Mouse (Mus musculus) heart, embryonic 11.5 days (tissue): Measurements from ENCODE around the gene Cpxm2. TPM values are rescaled to one million over a fixed set of nuclear protein-coding genes. Genes with fewer than 3 reads are reported as not detected.

Source experiments
- ATAC-seq: fragments of 200-750 bp; cut with Nextera tagmentation; replicated peaks from 2 replicates; pipeline ENCODE4 v1.8.0; 2017; ENCODE audit warnings: moderate library complexity; ENCODE audit not compliant: insufficient number of reproducible peaks, low FRiP score, low TSS enrichment
- H3K27ac ChIP-seq: fragments of 300-500 bp; sonication (generic); 2 replicates; pipeline ENCODE4 v1.5.1; 2014; ENCODE audit warnings: mild to moderate bottlenecking, low read depth, low read length
- H3K27me3 ChIP-seq: fragments of 300-500 bp; sonication (generic); 2 replicates; pipeline ENCODE4 v1.6.1; 2014; ENCODE audit warnings: mild to moderate bottlenecking, low read length, mixed read lengths; ENCODE audit not compliant: control insufficient read depth, insufficient read depth
- H3K36me3 ChIP-seq: fragments of 300-500 bp; sonication (generic); 2 replicates; pipeline ENCODE4 v1.6.1; 2014; ENCODE audit warnings: mild to moderate bottlenecking, low read length, moderate library complexity, mixed read lengths; ENCODE audit not compliant: control insufficient read depth, insufficient read depth
- H3K4me1 ChIP-seq: fragments of 300-500 bp; sonication (generic); 2 replicates; pipeline ENCODE4 v1.6.1; 2014; ENCODE audit warnings: low read length; ENCODE audit not compliant: control insufficient read depth, insufficient read depth
- H3K4me2 ChIP-seq: fragments of 300-500 bp; sonication (generic); 2 replicates; pipeline ENCODE4 v1.6.1; 2014; ENCODE audit warnings: mild to moderate bottlenecking, moderate library complexity
- H3K4me3 ChIP-seq: fragments of 300-500 bp; sonication (generic); 2 replicates; pipeline ENCODE4 v1.5.1; 2014; ENCODE audit warnings: low read depth, low read length
- H3K9ac ChIP-seq: fragments of 300-500 bp; sonication (generic); 2 replicates; pipeline ENCODE4 v1.6.1; 2014; ENCODE audit warnings: mild to moderate bottlenecking, low read depth, low read length, moderate library complexity
- H3K9me3 ChIP-seq: fragments of 300-500 bp; sonication (generic); replicated peaks from 2 replicates; pipeline ENCODE4 v1.6.1; 2016; ENCODE audit warnings: low read length; ENCODE audit not compliant: control insufficient read depth
- WGBS: fragments of 180-500 bp; shearing (Covaris S2); extraction: QIAGEN DNeasy Blood & Tissue Kit; methylation state at CpG from one replicate; pipeline ENCODE4 v1.1.7; 2014; ENCODE audit not compliant: insufficient replicate concordance; 5-methylcytosine and 5-hydroxymethylcytosine counted together
- polyA plus RNA-seq: library from polyadenylated mRNA; unstranded; fragments of >200 nt; fragmentation: Nextera tagmentation; extraction: Ambion mirVana; gene quantifications from 2 replicates; pipeline ENCODE4 v1.2.1, GENCODE M21; 2014

Gene Cpxm2
- polyA plus RNA-seq = 0.10 TPM in 1 of 2 replicates, not detected in the other

DNA sequence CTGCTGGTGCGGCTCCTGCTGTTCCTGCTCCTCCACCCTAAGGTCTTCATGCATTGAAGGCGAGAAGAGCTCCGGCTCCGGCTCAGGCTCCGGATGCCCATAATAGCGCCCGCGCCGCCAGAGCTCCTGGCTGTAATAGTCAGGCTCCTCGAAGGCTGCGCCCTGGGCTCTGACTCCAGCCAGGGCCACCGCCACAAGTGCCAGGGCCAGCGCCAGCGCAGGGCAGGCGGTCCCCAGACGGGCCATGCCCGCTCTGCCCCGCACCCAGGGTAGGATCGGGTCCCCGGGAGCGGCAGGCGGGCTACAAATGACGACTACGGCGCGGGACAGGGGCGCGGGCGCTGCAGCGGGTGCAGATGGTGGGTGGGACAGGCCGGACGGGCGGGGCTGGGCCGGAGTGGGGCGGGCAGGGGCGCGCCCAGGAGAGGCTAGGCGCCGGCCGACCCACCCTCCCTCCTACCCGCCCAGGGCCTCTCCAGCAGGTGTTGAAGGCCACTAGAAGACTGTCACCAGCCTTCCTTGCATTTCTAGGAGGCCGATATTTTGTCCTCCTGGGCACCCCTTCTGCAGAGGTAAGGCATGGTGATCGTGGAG, at the start of gene Cpxm2:
TSS of gene Cpxm2 (minus strand) at position 372 of the 594 bp plus-strand sequence.
- H3K27me3 ChIP-seq = peaks cover 40% of the 10 kb centered on the region

DNA sequence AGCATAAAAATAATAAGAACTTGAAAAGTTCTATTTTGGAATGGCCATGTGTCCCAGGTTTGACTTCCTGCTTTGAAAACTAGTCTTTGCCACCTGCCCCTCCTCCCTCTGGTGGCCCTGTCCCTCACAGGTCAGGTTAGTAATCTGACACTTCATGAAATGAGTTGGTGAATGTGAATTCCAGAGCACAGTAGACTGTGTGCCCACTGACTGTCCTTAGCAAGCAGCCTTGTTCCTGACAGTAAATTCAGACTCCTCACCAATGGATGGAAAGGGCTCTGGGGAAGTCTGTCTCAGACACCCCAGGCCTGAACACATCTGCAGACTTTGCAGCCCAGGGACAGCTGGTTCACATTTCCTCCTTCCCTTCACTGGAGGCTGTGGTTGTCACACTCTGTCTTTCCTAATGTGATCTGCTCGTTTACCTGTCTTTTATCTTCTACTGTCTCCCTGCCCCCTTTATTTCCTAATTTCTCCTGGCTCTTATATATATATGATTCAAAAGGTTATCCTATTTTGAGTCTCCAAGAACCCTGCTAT, 49.6 kb upstream of the Cpxm2 start:
- H3K9me3 ChIP-seq = no peaks in the 10 kb centered on the region
- WGBS = 5% methylated on average over 1 of the region's 1 CpGs
- H3K4me2 ChIP-seq = no peak overlapping the region
- no peak for ATAC-seq
- no peaks in the 10 kb centered on the region for H3K4me1 ChIP-seq
- no peak overlapping the region for H3K9ac ChIP-seq
- H3K27me3 ChIP-seq = no peaks in the 10 kb centered on the region
- no peak overlapping the region for H3K27ac ChIP-seq
- H3K36me3 ChIP-seq = no peaks in the 10 kb centered on the region
- no peak overlapping the region for H3K4me3 ChIP-seq

More for the DNA sequence above, at the start of gene Cpxm2:
- Histone ChIP-seq H3K9me3 (no peaks in the 10 kb centered on the region), H3K9ac (no peak within 1 kb of the TSS), H3K4me3 (peak within 1 kb of the TSS; percentile 38), H3K36me3 (no peaks in the 10 kb centered on the region), H3K4me1 (peaks cover 7% of the 10 kb centered on the region), H3K27ac (no peak within 1 kb of the TSS), H3K4me2 (peak within 1 kb of the TSS; percentile 69)
- no peak for ATAC-seq
- 3% methylated on average over 42 of the region's 43 CpGs for WGBS

DNA sequence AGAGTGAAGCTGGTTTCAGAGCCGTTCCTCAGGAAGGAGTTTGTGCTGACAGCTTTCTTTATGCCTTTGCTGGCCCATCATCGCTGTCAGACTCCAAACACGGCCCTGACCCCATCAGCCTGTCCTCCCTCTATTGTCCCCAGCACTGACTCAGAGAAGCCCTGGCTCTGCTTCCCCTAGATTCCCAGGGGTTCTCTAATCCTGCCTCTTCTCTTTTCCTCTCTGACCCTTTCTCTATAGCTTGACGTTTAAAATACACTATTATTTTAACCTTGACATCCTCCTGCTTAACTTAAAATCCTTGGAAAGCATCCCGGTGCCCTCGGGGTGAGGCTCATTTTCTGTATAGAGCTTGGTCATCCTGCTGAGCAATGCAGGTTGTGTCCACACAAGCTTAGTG, 45.1 kb upstream of the Cpxm2 start:
- no peaks in the 10 kb centered on the region for H3K4me1 ChIP-seq
- H3K9ac ChIP-seq = no peak overlapping the region
- H3K9me3 ChIP-seq = no peaks in the 10 kb centered on the region
- ATAC-seq = no peak
- no peaks in the 10 kb centered on the region for H3K27me3 ChIP-seq
- H3K27ac ChIP-seq = no peak overlapping the region
- no peak overlapping the region for H3K4me3 ChIP-seq
- no peaks in the 10 kb centered on the region for H3K36me3 ChIP-seq
- 50% methylated on average over 6 of the region's 6 CpGs for WGBS
- no peak overlapping the region for H3K4me2 ChIP-seq

DNA sequence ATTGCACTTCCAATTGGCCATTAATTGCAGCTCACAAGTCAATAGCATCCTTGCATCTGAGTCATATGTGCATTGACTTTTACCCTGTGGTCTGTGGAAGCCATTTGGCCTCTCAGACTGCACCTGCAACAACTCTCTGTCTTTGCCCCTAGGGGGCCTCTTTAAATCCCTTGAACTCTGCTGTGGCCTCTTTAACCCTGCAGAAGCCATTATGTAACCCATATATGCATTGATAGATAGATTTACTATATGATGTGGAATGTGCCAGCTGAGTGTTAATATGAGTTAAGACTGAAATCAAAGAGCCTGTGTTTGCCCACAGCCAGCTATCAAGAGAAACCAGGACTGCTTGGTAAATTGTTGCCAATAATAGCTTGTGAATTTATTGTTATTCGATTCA, 44.3 kb upstream of the Cpxm2 start:
- H3K4me3 ChIP-seq = no peak overlapping the region
- WGBS = 82% methylated on average over 1 of the region's 1 CpGs
- no peak overlapping the region for H3K4me2 ChIP-seq
- no peak overlapping the region for H3K9ac ChIP-seq
- no peak overlapping the region for H3K27ac ChIP-seq
- no peaks in the 10 kb centered on the region for H3K27me3 ChIP-seq
- no peaks in the 10 kb centered on the region for H3K9me3 ChIP-seq
- no peaks in the 10 kb centered on the region for H3K4me1 ChIP-seq
- ATAC-seq = no peak
- no peaks in the 10 kb centered on the region for H3K36me3 ChIP-seq

DNA sequence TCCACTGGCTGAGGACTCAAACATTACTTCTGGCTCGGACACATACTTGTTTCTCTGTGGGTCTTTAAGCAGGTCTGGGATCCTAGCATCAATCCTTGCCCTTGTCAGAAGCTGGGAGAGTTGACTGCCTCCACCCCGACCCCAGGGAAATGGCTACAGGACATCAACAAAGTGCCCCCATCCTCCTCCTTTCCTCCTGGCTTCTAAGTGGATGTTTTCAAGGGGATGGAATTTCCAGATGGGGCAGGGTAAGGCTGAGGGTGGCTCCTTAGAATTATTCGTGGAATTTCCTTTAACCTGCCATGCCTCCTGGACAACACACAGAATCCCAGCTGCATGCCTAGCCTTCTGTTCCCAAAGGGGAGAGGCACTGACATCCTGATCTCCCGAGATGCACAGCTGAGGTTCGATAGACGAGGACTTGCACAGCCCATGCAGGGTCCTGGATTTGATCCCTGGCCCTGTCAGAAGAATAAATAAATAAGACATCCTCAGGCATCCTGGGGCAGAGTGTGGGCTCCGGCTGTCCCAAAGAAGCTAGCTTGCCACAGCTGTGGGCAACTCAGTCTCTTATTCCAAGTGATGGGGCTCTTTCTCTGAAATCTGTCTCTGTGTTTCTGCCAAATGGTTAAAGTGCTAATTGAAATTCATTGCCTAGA, 43.4 kb upstream of the Cpxm2 start:
- Histone ChIP-seq H3K9ac (no peak overlapping the region), H3K36me3 (no peaks in the 10 kb centered on the region), H3K4me3 (no peak overlapping the region), H3K4me2 (no peak overlapping the region), H3K27ac (no peak overlapping the region), H3K9me3 (no peaks in the 10 kb centered on the region), H3K27me3 (no peaks in the 10 kb centered on the region), H3K4me1 (no peaks in the 10 kb centered on the region)
- no peak for ATAC-seq
- 32% methylated on average over 7 of the region's 7 CpGs for WGBS

DNA sequence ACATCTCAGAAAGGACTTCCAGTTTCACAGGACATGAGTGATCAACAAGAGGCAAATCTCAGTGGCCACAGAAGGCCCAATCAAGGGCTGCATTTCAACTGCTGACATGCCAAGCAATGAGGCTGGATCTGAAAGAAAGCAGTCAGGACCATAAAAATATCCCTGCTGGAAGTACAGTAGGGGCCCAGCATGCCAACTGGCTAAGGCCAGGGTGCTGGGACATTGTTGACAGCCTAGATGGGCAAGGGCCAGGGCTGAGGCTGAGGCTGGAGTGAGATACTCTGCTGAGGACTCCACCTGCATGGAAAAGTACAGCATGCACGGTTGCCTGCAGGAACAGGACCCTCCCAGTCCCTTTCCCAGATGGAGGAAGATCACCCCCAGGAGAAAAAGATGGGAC, 42.0 kb upstream of the Cpxm2 start:
- Histone ChIP-seq H3K9ac (no peak overlapping the region), H3K9me3 (no peaks in the 10 kb centered on the region), H3K27me3 (no peaks in the 10 kb centered on the region), H3K4me3 (no peak overlapping the region), H3K36me3 (no peaks in the 10 kb centered on the region), H3K4me1 (no peaks in the 10 kb centered on the region), H3K27ac (no peak overlapping the region), H3K4me2 (no peak overlapping the region)
- WGBS = 74% methylated on average over 1 of the region's 1 CpGs
- no peak for ATAC-seq

DNA sequence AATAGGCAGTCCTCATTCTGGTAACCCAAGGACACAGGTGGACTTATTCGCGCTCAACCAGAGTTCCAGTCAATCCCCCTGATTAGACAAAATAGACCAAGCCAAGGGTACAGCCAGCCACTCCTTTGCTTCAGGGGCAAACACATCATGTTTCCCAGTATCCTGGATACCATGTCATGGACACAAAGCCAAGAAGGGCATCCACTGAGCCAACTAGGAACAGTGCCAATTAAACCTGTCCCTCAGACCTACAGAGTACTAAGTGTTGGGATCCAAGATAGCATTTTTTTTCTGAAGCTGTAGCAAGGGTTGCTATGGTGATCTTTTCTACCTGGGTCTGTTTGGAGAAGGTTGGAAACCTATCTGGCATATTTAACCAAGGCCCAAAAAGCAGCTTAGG, 39.1 kb upstream of the Cpxm2 start:
- Histone ChIP-seq H3K36me3 (no peaks in the 10 kb centered on the region), H3K9ac (no peak overlapping the region), H3K9me3 (no peaks in the 10 kb centered on the region), H3K4me1 (no peaks in the 10 kb centered on the region), H3K27ac (no peak overlapping the region), H3K4me3 (no peak overlapping the region), H3K27me3 (no peaks in the 10 kb centered on the region), H3K4me2 (no peak overlapping the region)
- no peak for ATAC-seq
- WGBS = 92% methylated on average over 2 of the region's 2 CpGs

DNA sequence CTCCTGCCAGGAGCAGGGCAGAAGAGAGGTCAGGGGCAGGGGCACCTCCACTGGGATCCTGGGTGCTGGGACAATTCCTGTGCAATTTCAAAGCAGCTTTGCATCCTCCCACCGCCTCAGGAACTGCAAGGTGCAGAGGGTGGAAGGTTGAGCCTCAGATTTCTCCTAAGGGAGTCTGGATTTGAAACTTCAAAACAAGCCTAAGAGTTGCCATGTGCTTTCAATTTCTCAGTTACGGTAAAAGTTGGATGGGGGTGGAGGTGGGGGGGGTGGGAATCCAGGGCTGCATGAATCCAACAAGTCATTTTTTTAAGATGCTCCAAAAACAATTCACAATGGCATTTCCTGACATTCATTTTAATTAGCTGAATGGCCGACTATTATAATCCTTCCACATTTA, 32.9 kb upstream of the Cpxm2 start:
- H3K27ac ChIP-seq = no peak overlapping the region
- H3K9ac ChIP-seq = no peak overlapping the region
- 53% methylated on average over 3 of the region's 3 CpGs for WGBS

More for the DNA sequence above, 32.9 kb upstream of the Cpxm2 start:
- no peak overlapping the region for H3K4me2 ChIP-seq
- no peaks in the 10 kb centered on the region for H3K9me3 ChIP-seq
- no peaks in the 10 kb centered on the region for H3K36me3 ChIP-seq
- no peak for ATAC-seq
- no peak overlapping the region for H3K4me3 ChIP-seq
- H3K4me1 ChIP-seq = no peaks in the 10 kb centered on the region
- no peaks in the 10 kb centered on the region for H3K27me3 ChIP-seq
